Mouse (Mus musculus): Measurements from ENCODE around the gene Pigu.

Pigu gene

DNA sequence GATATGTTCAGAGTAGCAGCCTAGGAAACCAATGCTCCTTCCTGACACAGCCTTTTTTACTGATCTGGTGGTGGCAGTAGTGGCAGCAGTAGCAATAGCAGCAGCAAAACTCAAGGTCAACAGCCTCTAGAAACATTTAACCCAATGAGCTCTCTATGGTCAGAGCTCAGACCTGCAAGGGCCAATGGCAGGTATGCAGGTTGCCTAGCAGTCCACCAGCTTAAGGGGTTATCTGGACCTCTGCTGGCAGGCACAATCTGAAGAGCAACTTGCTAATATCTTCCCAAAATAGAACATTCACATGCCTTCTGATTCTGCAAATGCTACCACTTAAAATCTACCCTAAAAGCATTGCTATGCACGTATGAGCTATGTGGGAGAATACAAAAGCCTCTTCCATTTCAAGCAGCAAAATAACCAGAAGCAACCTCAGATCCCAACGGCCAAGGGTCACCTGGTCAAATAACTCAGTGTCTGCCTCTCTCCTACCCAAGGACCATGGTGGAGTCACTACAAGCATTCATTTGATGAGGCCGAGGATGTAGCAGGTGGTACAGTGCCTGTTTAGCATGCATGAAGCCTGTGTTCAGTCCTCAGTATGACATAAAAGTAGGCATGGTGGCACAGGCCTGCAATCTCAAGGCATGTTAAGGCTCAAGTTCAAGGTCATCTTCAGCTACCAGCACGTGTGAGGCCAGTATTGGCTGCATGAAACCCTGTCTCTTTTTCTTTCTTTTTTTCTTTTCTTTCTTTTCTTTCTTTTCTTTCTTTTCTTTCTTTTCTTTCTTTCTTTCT, 69.6 kb downstream of the Pigu start:
- no peak for DNase-seq (ENCODE audit: low spot score in 2 of 2)

GRCm38 (mm10) chr2:155285744-155286143, 71.5 kb downstream of the Pigu start:
- DNase-seq (ENCODE audit: low spot score in 2 of 2): no peak

GRCm38 (mm10) chr2:155284647-155285046, 72.6 kb downstream of the Pigu start:
- no peak for DNase-seq (ENCODE audit: low spot score in 2 of 2)

DNA sequence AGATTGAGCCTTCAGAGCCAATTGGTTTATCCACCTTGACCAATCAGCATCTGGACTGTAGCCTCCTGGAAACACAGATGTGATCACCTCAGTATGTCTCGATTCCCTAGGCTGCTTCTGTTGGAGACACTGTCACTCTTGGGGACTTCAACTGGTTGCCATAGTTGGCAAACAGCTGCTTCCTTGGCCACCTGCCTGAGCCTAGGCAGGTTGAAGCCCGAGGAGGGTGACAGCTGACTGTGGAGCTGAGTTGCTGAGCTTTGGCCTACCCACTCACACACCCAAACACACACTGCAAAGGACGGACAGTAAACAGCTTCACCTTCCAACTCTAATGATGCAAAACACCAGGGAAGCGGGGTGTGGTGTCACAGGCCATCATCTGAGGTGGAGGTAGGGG, 73.4 kb downstream of the Pigu start:
- no peak for DNase-seq (ENCODE audit: low spot score in 2 of 2)

DNA sequence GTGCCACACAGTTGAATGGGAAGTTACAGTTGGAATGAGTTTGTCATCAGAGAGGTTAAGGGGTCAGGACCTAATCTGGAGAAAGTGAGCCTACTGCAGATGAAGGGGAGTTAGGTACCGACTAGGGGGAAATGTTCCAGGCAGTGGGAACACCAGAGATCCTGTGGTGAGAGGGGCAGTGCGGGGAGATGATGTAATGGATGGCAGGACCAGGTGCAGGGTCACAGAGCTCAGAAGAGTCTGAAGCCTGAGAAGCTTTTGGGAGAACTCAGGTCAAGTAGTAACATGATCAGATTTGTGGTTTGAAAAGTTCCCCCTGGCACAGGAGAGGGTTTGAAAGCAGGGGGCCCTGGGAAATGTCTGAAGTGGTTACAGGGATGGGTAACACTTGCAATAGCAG, 77.1 kb downstream of the Pigu start:
- no peak for DNase-seq (ENCODE audit: low spot score in 2 of 2)

DNA sequence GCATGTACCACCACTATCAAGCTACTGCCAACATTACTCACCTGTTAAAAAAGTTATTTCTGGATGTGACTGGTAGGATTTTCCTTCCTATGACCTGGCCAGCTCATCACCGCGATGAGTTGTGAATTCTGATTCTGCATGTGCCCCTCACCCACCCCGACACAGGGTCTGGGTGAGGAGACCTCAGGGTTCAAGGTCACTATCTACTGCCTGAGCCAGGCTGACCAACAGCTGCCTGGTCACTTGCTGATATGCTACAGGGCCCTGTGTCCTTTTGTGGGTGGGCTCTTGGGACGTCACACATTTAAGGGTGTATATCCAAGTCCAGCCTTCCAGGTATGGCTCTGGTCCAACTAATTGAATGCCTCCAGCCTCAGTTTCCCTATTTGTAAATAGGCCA, 78.1 kb downstream of the Pigu start:
- no peak for DNase-seq (ENCODE audit: low spot score in 2 of 2)

DNA sequence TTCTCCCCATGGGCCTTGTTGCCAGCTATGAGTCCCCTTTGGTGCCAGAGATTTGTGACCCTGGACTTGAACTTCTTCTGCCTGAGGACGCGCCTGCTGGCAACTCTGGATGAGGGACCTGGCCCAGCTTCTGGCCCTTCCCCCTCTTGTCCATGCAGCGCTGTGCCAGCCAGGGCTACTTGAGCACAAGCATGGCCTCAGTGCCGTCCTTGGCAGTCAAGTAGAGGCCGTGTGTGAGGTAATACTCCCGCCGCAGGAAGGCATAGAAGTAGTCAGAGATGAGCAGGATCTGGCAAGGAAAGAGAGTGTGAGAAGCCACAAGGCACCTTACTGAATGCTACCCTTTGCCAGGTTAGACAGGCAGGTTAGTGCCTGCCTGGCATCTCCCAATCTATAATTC, 78.9 kb downstream of the Pigu start:
- no peak for DNase-seq (ENCODE audit: low spot score in 2 of 2)

- DNase-seq (ENCODE audit: low spot score in 2 of 2): no peak
Measured at GRCm38 (mm10) chr2:155277721-155278120, 79.5 kb downstream of the Pigu start.

- DNase-seq (ENCODE audit: low spot score in 2 of 2): peak; percentile 30 to 33
Measured at GRCm38 (mm10) chr2:155276621-155277175, 80.5 kb downstream of the Pigu start.

- DNase-seq (ENCODE audit: low spot score in 2 of 2): peak; percentile 98
Measured at GRCm38 (mm10) chr2:155276195-155276594, 81.0 kb downstream of the Pigu start, which contains the start of gene Map1lc3a. TSS of gene Map1lc3a (plus strand) at chr2:155276297.

GRCm38 (mm10) chr2:155273603-155274002, 83.6 kb downstream of the Pigu start:
- no peak for DNase-seq (ENCODE audit: low spot score in 2 of 2)

GRCm38 (mm10) chr2:155272396-155273170, 84.6 kb downstream of the Pigu start:
- no peak for DNase-seq (ENCODE audit: low spot score in 2 of 2)

- no peak for DNase-seq (ENCODE audit: low spot score in 2 of 2)
Measured at GRCm38 (mm10) chr2:155271957-155272356, 85.3 kb downstream of the Pigu start.

GRCm38 (mm10) chr2:155266896-155267295, 90.3 kb downstream of the Pigu start:
- DNase-seq (ENCODE audit: low spot score in 2 of 2): no peak

DNA sequence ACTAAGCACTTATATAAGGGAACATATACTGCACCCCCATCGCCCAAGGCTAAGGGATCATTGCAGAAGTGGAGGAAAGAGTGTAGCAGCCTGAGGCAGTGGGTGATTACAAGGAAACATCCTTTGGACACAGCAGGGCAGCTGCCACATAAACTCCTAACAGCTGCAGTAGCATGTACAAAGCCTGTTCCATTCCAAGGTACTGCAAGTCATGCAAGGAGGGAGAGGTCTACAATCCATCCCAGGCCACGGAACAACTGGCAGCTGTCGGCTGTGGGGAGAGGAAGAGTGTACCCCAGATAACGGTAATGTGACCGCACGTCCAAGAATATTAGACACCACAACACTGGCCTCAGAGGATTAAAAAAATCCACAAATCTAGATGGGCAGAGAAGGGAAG, 91.7 kb downstream of the Pigu start:
- no peak for DNase-seq (ENCODE audit: low spot score in 2 of 2)

DNA sequence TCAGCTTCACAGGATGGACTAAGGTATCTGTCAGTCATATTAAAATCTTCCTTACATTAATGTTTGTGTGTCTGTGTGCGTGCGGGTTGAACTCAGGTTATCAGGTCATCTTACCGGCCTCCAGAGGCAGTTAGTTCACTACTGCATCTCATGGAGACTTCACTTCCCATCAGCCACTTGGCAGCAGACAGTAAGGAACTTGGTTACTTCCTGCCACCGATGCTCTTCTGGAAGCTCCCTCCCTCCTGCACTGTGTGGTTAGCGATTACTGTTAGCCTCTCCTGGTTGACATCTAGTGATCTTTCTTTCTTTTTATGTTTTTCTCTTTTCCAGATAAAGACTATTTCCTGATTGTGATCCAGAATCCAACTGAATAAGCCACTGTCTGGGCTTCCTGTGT, 107.6 kb downstream of the Pigu start:
- DNase-seq (ENCODE audit: low spot score in 2 of 2): no peak

DNA sequence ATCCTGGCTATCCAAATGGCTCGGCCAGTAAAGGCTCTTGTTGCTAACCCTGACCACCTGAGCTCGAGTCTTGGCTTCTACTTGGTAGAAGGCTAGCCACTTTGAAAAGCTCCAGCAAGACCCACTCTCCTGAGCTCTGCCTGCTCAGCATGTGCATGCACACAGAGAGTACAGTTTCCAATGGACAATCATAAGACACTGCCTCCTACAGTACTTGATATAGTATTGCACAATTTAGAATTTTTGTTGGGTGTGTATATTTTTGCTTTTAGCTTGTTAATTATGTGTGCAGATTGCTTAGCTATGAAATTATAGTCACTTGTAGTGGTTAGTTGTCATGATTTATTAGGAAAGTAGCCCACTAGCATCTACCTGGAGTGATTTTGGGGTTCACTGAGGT, 108.5 kb downstream of the Pigu start:
- no peak for DNase-seq (ENCODE audit: low spot score in 2 of 2)

DNA sequence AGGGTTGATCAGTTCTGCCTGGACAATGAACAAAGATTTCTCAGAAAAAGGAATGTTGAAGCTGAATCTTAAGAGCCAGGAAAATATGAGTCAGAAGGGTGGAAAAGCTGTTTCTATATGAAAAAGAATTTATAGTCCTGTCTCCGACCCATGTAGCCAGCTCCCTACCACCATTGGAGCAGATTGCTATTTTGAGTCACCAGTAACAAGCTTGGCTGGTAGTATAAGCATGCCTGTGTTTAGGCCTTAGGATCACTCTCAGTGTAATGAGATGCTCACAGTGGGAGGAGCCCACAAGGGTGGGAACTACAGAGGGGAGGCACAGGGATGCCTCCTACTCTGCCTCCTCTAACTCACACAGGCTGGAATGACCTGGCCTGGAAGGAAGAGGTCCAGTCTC, 109.0 kb downstream of the Pigu start:
- DNase-seq (ENCODE audit: low spot score in 2 of 2): no peak

- no peak for DNase-seq (ENCODE audit: low spot score in 2 of 2)
Measured at GRCm38 (mm10) chr2:155246231-155246630, 111.0 kb downstream of the Pigu start.

DNA sequence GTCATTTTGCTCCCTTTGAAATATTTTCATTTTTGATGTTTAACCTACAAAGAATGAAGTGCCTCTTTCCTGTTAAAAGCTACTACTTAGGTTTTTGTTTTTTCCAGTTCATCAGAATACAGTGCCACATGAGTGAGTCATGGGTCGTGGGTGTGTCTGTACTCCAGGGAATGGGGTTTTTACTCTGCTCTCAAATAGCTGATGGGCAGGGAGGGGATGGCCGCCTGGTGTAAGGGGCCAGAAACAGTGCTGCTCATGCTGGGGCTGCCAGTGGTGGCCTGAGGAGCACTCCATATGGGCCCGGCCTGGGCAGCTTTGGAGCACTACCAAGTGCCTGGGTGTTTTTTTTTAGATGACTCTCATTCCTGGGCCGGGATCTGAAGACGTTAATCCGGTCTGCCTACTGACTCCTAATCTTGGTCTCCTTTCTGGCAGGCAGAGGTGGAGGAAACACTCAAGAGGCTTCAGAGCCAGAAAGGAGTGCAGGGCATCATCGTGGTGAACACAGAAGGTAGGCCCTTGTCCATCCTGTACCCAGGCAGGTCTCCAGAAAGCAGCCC, 114.9 kb downstream of the Pigu start:
- DNase-seq (ENCODE audit: low spot score in 2 of 2): no peak

GRCm38 (mm10) chr2:155240915-155241314, 116.3 kb downstream of the Pigu start:
- DNase-seq (ENCODE audit: low spot score in 2 of 2): no peak

DNA sequence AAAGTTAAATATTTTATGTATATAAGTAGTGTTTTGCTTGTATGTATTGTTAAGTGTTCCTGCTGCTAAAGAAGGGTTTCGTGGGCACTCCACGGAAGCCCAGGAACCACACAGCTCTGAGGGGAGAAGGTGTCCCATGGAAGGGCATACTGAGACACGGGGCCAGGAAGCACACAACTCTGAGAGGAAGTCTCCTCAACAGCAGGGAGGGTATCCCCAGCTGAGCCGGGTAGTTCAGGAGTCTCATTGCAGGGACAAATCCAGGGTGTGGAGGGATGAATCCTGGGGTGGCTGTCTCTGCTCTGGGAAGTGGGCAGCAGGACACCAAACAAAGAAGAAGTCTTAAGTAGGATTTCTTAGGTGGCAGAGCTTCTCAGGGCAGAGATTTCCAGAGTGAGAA, 120.0 kb downstream of the Pigu start:
- DNase-seq (ENCODE audit: low spot score in 2 of 2): no peak
